Mouse (Mus musculus) liver, embryonic 11.5 days (tissue): ENCODE results near the gene Kctd2. TPM values are rescaled to one million over a fixed set of nuclear protein-coding genes. Genes with fewer than 3 reads are reported as not detected.

ENCODE experiments used
- ATAC-seq: fragments of 200-750 bp; cut with Nextera tagmentation; replicated peaks from 2 replicates; pipeline ENCODE4 v1.8.0; 2017; ENCODE audit warnings: moderate number of reproducible peaks, mild to moderate bottlenecking, moderate TSS enrichment, moderate library complexity; ENCODE audit not compliant: low FRiP score
- DNase-seq: peaks from one replicate; pipeline ENCODE4 v3.0.0-alpha.2; 2017; ENCODE audit warnings: low spot score
- H3K27ac ChIP-seq: fragments of 300-500 bp; sonication (generic); 2 replicates; pipeline ENCODE4 v1.5.1; 2014; ENCODE audit warnings: mild to moderate bottlenecking, low read depth, low read length, control low read depth
- H3K27me3 ChIP-seq: fragments of 300-500 bp; sonication (generic); replicated peaks from 2 replicates; pipeline ENCODE4 v1.6.1; 2014; ENCODE audit warnings: low read length, mixed read lengths; ENCODE audit not compliant: control insufficient read depth, insufficient read depth
- H3K36me3 ChIP-seq: fragments of 300-500 bp; sonication (generic); 2 replicates; pipeline ENCODE4 v1.6.1; 2014; ENCODE audit warnings: mild to moderate bottlenecking, low read length, moderate library complexity, mixed read lengths; ENCODE audit not compliant: control insufficient read depth, insufficient read depth
- H3K4me1 ChIP-seq: fragments of 300-500 bp; sonication (generic); replicated peaks from 2 replicates; pipeline ENCODE4 v1.6.1; 2014; ENCODE audit warnings: low read length, mixed read lengths; ENCODE audit not compliant: control insufficient read depth, insufficient read depth
- H3K4me2 ChIP-seq: fragments of 300-500 bp; sonication (generic); 2 replicates; pipeline ENCODE4 v1.6.1; 2014; ENCODE audit warnings: mild to moderate bottlenecking, control low read depth, moderate library complexity
- H3K4me3 ChIP-seq: fragments of 300-500 bp; sonication (generic); 2 replicates; pipeline ENCODE4 v1.5.1; 2014; ENCODE audit warnings: low read depth, low read length, control low read depth
- H3K9ac ChIP-seq: fragments of 300-500 bp; sonication (generic); 2 replicates; pipeline ENCODE4 v1.6.1; 2014; ENCODE audit warnings: low read depth, low read length, control low read depth
- H3K9me3 ChIP-seq: fragments of 300-500 bp; sonication (generic); 2 replicates; pipeline ENCODE4 v1.6.1; 2016; ENCODE audit warnings: low read length, inconsistent platforms, mixed read lengths; ENCODE audit not compliant: control insufficient read depth
- WGBS: fragments of 180-500 bp; shearing (Covaris S2); extraction: QIAGEN DNeasy Blood & Tissue Kit; methylation state at CpG from one replicate; pipeline ENCODE4 v1.1.7; 2014; 5-methylcytosine and 5-hydroxymethylcytosine counted together
- polyA plus RNA-seq: library from polyadenylated mRNA; unstranded; fragments of >200 nt; fragmentation: Nextera tagmentation; extraction: Ambion mirVana; gene quantifications from 2 replicates; pipeline ENCODE4 v1.2.1, GENCODE M21; 2014

Kctd2 gene
- polyA plus RNA-seq, 1 experiment from 2014 or later: 8.4 TPM

DNA sequence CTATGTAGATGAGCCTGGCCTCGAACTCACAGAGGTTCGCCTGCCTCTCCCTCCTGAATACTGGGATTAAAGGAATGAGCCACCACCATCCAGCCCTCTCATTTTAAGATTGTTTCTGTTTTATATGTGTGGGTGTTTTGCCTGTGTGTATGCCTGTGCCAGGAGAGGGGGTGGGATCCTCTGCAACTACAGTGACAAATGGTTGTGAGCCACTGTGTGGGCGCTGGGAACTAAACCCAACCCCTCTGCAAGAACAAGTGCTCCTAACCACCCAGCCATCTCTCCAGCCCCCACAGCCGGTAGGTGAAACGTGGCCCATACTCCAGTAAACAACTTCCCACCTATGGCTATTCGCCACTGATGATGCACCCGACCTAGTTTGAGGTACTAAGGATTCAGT is 28.6 kb upstream of the Kctd2 start:
- Histone ChIP-seq H3K27me3 (0 out of 2 replicates have a peak, but pooled peaks cover 3% of the 10 kb centered on the region), H3K4me3 (no peak overlapping the region), H3K9ac (no peak overlapping the region), H3K4me2 (no peak overlapping the region), H3K4me1 (no peaks in the 10 kb centered on the region), H3K27ac (no peak overlapping the region), H3K9me3 (no peaks in the 10 kb centered on the region), H3K36me3 (no peaks in the 10 kb centered on the region)
- no peak for ATAC-seq
- no peak for DNase-seq
- WGBS: 89% methylated on average over 7 of the region's 7 CpGs

DNA sequence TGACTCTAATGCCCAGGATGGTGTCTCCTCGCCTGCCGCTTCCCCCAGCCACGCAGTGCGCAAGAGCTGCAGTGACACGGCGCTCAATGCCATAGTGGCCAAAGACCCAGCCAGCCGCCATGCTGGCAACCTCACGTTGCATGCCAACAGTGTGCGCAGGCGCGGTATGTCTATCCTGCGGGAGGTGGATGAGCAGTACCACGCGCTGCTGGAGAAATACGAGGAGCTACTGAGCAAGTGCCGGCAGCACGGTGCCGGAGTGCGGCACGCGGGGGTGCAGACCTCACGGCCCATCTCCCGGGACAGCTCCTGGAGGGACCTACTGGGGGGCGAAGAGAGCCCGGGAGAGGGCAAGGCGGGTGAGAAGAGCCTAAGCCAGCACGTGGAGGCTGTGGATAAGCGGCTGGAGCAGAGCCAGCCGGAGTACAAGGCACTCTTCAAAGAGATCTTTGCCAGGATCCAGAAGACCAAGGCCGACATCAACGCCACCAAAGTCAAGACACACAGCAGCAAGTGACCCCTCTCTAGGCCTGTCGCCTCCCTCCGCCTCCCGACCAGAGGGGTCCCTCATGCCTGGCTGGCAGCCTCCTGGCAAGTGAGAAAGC is 26.1 kb upstream of the Kctd2 start:
- 49% methylated on average over 34 of the region's 34 CpGs for whole genome bisulfite sequencing
- H3K9me3 ChIP-seq: no peaks in the 10 kb centered on the region
- no peak overlapping the region for H3K27ac ChIP-seq
- H3K4me1 ChIP-seq: no peaks in the 10 kb centered on the region
- H3K4me3 ChIP-seq: peak overlapping the region; percentile 26; the same call in 1 of the 2 replicates
- DNase-seq (no peak), ATAC-seq (peak; percentile 53; the same call in 1 of the 2 replicates)
- H3K4me2 ChIP-seq: peak overlapping the region; percentile 59
- no peak overlapping the region for H3K9ac ChIP-seq
- H3K27me3 ChIP-seq: 0 out of 2 replicates have a peak, but pooled peaks cover 3% of the 10 kb centered on the region
- no peaks in the 10 kb centered on the region for H3K36me3 ChIP-seq

DNA sequence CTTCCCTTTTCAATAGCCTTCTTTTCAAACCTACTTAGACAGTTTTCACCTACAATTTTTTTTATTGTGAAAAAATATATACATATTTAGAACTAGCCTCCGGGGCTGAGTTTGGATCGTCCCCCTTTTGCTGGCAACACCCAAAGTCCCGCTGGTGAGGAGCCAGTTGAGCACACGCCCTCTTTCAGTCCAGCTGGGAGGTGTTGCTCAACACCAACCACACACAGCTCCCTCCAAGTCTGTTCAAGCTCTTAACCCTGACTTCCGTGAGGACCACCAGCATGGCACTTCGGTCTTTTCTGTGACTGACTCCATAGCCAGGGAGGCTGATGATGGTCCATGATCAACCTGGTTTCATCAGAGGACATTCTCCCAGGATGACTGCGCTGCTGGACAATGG is 21.8 kb upstream of the Kctd2 start:
- DNase-seq (no peak), ATAC-seq (no peak)
- Histone ChIP-seq H3K4me1 (no peaks in the 10 kb centered on the region), H3K4me3 (no peak overlapping the region), H3K27ac (no peak overlapping the region), H3K4me2 (no peak overlapping the region), H3K36me3 (no peaks in the 10 kb centered on the region), H3K9ac (no peak overlapping the region), H3K27me3 (no peaks in the 10 kb centered on the region), H3K9me3 (no peaks in the 10 kb centered on the region)
- 65% methylated on average over 7 of the region's 7 CpGs for WGBS

DNA sequence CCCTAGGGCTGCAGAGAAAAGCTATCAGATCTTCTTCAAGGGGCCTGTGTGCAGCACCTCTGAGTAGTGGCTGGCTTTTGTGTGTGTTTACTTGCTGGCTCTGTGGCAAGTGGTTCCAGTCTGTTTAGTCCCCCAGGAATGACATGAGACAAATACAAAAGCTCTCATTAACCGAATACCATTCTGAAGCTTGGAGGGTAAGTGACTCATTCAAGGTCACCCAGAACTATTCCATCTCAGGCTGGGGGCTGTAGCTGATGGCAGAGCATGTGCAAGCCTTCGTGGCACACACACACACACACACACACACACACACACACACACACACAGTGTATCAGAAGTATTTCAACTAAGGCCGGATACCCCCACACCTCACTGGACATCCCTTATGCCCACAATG is 19.8 kb upstream of the Kctd2 start:
- DNase-seq (no peak), ATAC-seq (no peak)
- H3K27me3 ChIP-seq: no peaks in the 10 kb centered on the region
- no peak overlapping the region for H3K9ac ChIP-seq
- no peaks in the 10 kb centered on the region for H3K9me3 ChIP-seq
- H3K4me3 ChIP-seq: no peak overlapping the region
- H3K4me2 ChIP-seq: no peak overlapping the region
- WGBS: 77% methylated on average over 3 of the region's 3 CpGs
- no peaks in the 10 kb centered on the region for H3K36me3 ChIP-seq
- peaks cover 6% of the 10 kb centered on the region for H3K4me1 ChIP-seq
- no peak overlapping the region for H3K27ac ChIP-seq

DNA sequence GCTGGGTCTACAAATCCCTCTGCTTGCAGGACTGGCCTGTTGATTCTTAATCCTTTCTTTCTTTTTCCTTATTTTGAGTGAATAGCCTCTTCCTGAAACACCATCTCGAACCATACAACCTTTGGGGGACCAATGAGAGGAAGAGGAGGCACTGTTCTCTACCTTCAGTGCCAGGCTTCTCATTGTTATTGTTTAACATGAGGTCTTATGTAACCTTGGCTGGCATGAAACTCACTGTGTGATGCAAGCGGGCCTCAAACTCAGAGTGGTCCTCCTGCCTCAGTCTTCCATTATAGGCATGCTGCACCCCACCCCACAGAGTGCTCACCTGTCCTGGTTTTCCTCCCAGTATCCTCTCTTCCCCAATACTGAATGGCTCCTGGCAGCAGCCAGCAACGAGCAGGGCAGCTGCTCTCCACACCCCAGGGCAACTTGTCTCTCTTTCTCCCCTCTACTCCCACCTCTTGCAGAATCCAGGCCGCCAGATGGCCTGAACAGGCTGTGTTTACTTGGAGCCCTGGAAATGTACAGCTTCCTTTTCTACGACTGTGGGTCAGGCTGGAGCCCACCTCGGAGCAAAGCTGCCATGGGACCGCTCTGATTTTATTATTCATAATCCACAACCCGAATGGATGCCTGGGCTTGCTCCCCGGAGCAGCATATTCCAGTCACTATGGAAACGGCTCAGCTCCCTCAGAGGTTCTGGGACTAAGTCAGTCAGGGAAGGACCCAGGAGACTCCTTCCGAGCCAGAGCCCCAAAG is 19.1 kb upstream of the Kctd2 start:
- H3K27ac ChIP-seq: no peak overlapping the region
- no peak overlapping the region for H3K4me3 ChIP-seq
- no peaks in the 10 kb centered on the region for H3K36me3 ChIP-seq
- no peaks in the 10 kb centered on the region for H3K27me3 ChIP-seq
- no peak for ATAC-seq
- H3K4me1 ChIP-seq: peaks cover 6% of the 10 kb centered on the region
- no peak overlapping the region for H3K9ac ChIP-seq
- no peak overlapping the region for H3K4me2 ChIP-seq
- 58% methylated on average over 11 of the region's 11 CpGs for WGBS
- DNase-seq: no peak
- H3K9me3 ChIP-seq: no peaks in the 10 kb centered on the region

DNA sequence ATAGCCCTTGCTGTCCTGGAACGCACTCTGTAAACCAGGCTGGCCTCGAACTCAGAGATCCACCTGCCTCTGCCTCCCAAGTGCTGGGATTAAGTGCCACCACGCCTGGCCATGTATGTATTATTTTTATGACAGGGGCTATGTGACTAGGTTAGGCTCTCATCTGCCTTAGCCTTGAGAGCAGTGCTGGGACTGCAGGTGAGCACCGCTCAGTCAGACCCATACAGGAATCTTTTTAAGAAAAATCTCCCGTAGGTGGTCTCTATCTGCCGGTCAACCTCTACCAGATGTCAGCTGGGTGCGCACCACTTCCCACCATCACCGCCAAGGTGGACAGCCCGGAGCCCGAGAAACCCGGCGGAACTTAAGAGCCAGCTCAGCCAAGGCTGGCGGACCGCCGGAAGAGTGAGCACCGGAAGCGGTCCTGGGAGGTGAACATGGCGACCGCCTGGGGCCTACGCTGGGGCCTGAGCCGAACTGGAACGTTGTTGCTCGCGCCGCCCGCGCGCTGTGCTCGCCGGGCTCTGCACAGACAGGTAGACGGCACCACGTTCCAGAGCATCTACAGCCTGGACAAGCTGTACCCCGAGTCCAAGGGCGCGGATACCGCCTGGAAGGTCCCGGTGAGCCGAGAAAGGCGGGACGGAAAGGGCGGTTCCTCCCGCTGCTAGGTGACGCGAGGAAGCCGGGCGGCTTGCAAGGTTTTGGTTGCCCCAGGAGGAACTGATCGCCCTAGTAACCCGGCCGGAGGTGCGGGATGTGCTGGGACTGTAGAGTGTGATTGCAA is 16.4 kb upstream of the Kctd2 start, which contains the start of gene Mrpl58:
TSS of gene Mrpl58 (plus strand) at position 415 of the 787 bp plus-strand sequence.
- H3K27ac ChIP-seq: peak within 1 kb of the TSS; percentile 83
- peak within 1 kb of the TSS; percentile 92 for H3K4me2 ChIP-seq
- WGBS: 3% methylated on average over 50 of the region's 50 CpGs
- peak within 1 kb of the TSS; percentile 87 for H3K9ac ChIP-seq
- no peaks in the 10 kb centered on the region for H3K9me3 ChIP-seq
- H3K27me3 ChIP-seq: no peaks in the 10 kb centered on the region
- H3K36me3 ChIP-seq: peaks cover 4% of the 10 kb centered on the region; the same call in 1 of the 2 replicates
- H3K4me1 ChIP-seq: peaks cover 6% of the 10 kb centered on the region
- DNase-seq: peak; percentile 88
- H3K4me3 ChIP-seq: peak within 1 kb of the TSS; percentile 92
- ATAC-seq: peak; percentile 92

DNA sequence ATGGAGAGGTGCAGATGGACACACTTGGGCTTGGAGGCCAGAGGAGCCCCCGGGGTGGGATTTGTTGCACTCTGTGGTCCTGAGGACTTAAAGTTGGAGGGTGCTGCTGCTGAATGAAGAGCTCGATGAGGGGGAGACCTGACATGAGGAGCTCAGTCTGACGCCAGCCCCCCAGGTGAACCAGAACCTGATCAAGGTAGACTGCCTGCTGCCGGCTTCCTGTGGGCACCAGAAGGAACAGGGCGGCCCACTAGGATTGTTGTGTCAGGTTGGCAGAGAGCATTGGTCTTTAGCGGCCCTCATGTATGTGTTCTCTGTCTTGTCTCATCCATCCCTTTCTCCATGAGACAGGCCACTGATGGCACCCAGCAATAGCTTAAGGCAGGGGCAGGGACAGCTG is 14.2 kb upstream of the Kctd2 start:
- Histone ChIP-seq H3K27ac (no peak overlapping the region), H3K9ac (no peak overlapping the region), H3K4me1 (peaks cover 9% of the 10 kb centered on the region), H3K4me2 (no peak overlapping the region), H3K36me3 (peaks cover 10% of the 10 kb centered on the region; the same call in 1 of the 2 replicates), H3K9me3 (no peaks in the 10 kb centered on the region), H3K4me3 (no peak overlapping the region), H3K27me3 (no peaks in the 10 kb centered on the region)
- ATAC-seq: no peak
- DNase-seq: no peak
- WGBS: 85% methylated on average over 6 of the region's 6 CpGs

DNA sequence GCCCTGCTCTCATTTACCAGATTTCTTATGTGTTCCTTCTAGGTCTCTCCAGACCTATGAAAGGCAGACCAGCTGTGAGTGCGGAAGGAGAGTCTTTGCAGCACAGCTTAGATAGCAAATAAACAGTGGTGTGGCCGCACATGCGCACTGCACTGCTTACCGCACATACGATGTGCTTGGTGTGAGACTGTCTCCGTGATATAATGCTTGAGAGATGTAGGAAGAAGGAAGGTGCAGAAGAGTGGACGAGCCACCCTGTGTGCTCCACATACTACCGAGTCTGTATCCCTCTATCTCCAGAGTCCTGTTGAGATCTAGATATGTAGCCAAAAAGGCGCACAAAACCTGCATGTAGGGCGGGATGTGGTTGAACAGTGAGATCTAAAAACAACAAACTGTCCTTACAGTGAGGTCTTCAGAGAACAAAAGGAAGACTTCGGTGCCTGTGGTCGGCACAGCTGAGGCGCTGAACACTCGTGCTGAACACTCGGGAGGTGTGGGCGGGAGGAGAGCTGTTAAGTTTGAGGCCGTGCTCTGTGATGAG is 13.0 kb upstream of the Kctd2 start:
- H3K27me3 ChIP-seq: no peaks in the 10 kb centered on the region
- DNase-seq (no peak), ATAC-seq (no peak)
- peaks cover 12% of the 10 kb centered on the region; the same call in 1 of the 2 replicates for H3K36me3 ChIP-seq
- WGBS: 92% methylated on average over 17 of the region's 17 CpGs
- H3K9me3 ChIP-seq: no peaks in the 10 kb centered on the region
- H3K4me1 ChIP-seq: peaks cover 21% of the 10 kb centered on the region
- H3K4me2 ChIP-seq: no peak overlapping the region
- H3K27ac ChIP-seq: no peak overlapping the region
- H3K9ac ChIP-seq: no peak overlapping the region
- no peak overlapping the region for H3K4me3 ChIP-seq
